Mouse (Mus musculus) cortical plate, adult 2 months (tissue): Measurements from ENCODE around the gene Mycbp2.

Source experiments
- CTCF ChIP-seq: fragments of 200-500 bp; IDR thresholded peaks from 2 replicates; pipeline ENCODE4 v1.5.1; 2011; ENCODE audit warnings: mild to moderate bottlenecking, control low read depth, low read length; ENCODE audit not compliant: insufficient read depth; ENCODE audit errors: extremely low read depth
- POLR2A ChIP-seq: fragments of 200-500 bp; IDR thresholded peaks from 2 replicates; pipeline ENCODE4 v1.6.1; 2011; ENCODE audit warnings: mild to moderate bottlenecking, low read length, control low read depth; ENCODE audit not compliant: insufficient read depth; ENCODE audit errors: extremely low read depth

GRCm38 (mm10) chr14:103106301-103106700 lies 240.3 kb downstream of the Mycbp2 start:
- TF ChIP-seq CTCF = no peak
- no peak for TF ChIP-seq POLR2A
